Mouse (Mus musculus) ES-CJ7 (cell line): Measurements from ENCODE around the gene Foxc2.

ENCODE experiments used
- DNase-seq: peaks from one replicate; pipeline ENCODE4 v3.0.0; 2011; ENCODE audit warnings: low read depth, low spot score

Gene Foxc2

DNA sequence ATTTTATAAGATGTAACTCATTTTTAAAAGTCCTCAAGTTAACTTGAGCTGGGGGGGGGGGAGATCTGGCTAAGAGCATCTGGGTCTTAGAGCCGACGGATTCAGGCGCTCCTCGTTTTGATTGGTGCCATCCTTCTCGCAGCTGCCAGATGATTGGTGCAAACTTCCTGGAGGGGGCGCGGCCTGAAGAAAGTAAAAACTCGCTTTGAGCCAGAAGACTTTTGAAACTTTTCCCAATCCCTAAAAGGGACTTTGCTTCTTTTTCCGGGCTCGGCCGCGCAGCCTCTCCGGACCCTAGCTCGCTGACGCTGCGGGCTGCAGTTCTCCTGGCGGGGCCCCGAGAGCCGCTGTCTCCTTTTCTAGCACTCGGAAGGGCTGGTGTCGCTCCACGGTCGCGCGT is at the start of gene Foxc2:
Foxc2 (plus strand) TSS at position 224 of the 400 bp plus-strand sequence.
- peak; percentile 98 for DNase-seq

DNA sequence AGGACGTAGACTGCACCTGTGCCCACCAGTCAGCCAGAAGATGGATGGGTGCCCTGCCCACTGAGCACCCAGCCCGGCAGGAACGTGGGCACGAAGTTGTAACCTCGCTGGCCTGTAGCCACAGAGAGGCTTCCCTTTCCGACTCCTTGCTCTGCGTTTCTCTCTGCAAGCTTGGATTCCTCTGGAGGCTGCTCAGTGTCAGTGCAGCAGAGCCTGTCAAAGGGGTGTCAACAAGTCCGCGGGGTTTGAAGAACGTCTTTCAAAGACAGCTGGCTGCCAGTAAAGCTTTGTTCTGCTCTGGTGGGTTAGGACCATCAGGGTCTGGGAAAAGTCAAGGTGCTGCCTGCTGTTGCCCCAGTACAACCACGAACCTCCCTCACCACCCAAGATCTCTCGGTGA is 44.5 kb upstream of the Foxc2 start:
- no peak for DNase-seq

DNA sequence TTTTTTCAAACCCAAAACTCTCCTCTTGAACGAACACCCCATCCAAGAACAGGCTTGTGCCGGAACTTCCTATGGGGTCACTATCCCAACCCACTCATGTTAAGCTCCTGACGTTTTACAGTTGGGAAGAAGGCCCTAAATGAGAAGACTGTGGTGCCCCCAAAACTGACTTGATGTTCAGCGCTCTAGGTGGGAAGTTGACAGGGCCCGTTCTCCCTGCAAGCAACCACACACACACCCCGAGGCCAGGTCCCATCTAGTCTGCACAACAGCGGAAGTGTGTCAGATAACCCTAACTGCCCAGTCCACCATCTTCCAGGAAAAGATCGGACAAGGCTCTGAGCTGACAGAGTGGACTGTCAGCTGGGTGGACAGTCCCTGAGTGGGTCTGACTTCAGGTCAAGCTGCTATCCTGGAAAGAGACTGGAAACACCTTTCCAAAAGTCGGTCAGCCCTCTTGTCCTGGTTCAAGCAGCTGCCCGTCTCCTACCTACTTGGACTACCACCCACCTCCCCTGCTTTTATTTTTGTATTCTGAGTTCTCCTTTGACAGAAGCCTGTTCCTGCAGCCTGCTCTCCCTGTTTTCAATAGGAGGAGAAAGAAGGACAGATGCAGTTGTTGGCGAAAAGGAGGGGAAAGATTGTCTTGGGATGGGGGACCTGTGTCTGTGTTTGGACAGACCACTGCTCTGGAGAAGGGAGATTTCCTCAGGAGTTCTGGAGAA is 43.4 kb upstream of the Foxc2 start:
- DNase-seq = no peak

DNA sequence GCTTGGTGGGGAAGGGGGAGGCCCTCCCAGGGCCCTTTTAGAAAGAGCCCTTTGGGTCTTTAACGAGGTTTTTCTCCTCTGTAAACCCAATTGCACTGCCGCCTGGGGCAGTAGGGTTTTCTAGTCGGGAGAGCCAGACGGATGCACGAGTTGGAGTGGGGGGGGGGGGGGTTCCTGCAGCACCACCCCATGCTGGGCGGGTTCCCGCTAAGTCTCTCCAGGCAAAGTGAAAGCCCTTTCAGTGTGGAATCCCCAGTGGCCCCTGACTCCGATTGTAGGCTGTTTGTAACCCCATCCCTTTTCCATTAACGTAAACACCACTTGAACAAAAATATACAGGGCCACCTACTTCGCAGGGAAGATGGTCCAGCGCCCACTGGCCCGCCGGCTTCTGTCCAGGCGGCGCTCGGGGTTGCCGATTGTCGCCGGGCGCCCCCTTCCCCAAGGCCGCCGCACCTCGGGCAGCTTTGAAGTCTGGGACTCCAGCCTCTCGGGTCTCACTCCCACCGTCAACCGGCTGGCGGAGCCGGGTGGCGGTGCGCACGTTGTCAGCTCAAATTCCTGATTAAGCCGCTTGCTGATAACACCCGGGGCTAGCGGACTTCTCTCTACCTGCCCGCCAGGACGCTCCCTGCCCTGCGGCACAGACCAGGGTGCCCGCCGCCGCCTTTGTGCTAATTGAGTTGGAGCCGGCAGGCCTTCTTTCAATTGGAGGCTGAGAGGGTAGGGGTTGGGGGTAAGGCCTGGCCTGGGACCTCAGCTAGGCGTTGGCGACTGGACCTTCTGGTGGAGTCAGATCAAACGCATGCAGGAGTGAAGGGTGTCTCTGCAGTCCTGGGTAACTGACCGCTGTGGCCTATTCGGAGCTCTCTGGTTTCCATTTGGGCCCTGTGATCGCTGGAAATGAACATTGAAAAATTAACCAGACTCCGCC is 42.5 kb upstream of the Foxc2 start:
- DNase-seq = no peak

DNA sequence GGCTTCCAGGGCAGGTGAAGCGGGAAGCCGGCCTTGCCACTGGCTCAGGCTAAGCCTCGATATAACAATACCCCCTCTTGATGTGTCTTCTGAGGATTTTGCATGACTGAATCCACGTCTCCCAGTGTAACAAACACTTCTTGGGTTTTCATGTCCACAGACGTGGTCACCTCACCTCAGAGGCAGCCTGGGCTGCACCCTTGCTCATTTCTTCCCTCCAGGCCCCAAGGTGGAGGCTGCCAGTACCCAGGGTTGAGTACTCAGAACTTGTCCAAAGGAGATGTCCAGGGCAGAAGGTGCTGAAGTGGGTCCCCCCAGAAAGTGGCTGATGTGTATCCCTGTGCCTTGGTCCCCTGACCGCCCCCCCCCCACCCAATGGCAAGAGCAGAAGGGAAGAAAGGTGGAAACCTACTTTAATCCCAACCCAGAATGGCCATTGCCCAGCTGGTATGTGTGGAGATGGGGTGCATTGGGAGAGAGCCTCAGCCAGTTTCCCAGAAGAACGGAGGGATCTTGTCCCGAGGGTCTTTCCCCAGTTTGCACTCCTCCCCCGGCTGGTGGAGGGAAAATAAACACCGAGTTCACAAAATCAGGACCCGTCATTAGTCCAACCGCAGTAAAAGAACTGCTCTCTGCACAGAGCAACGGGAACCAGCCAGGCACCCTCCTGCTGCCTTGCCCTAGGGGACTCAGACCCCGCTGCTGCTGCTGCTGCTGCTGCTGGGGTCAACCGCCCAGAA is 41.7 kb upstream of the Foxc2 start:
- no peak for DNase-seq

DNA sequence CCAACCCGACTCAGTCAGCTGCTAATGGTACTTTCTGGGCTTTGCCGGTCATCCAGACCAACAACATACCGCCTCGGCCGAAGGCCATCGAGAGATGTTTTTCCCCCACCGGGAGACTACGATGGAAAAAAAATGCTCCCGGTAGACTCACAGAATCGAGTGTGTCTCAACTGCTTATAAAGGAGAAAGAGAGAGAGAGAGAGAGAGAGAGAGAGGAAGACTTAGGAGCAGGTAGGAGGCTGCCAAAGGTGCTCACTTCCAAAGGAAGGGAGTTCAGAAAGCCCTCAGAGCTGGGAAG is 41.2 kb upstream of the Foxc2 start:
- no peak for DNase-seq

DNA sequence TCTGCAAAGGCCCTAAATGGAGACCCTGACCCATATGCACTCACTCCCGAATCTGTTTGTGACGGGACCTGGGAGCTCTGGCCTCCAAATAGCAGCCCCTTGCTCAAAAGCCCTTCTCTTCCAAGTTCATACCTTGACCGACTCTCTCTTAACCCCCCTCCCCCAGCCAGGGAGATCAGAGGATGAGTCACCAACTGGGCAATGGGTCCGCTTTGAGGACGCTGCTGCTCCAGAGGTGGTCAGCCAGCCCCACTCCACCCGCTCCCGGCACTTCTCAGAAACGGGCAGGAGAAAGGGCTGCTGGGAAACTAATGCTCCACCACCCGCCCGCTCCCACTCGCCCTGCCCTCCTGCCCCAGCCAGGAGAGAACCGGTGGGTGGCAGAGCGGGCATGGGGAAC is 40.0 kb upstream of the Foxc2 start:
- DNase-seq = no peak

DNA sequence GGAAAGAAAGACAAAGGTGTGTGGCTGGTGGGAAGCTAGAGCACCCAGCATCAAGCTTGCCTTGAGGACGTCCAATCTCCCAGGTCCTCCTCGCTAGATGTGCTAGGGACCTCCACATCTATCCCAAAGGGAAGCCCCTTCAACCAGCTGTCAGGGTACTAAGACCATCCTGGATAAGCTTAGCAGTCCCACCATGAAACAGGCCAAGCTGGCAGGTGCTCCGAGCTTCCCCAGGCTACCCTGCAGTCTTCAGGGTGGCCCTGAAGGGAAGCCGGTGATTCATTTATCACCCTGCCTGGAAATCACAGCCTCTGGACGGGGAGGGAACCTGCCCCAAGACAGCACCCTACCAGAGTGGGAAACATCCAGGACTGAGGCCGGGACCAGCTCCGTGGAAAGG is 39.4 kb upstream of the Foxc2 start:
- no peak for DNase-seq

DNA sequence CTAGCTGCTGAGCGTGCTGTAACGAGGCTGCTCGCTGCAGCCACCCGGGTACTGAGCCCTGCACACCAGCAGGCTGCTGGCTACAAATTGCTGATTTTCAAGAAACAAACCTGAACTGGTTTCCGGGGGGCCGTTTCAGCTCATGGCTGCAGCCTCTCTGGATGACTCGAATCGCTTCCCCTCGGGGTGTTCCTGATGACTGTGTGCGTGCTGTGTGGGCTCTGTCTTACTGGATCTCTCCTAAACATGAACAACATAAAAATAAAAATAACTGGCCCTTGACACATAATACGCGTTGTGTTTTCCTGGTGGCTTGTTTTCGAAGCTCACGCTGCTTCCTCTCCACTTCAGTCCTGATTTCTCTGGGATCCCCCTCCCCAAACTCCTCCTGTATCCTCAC is 37.2 kb upstream of the Foxc2 start:
- DNase-seq = no peak

DNA sequence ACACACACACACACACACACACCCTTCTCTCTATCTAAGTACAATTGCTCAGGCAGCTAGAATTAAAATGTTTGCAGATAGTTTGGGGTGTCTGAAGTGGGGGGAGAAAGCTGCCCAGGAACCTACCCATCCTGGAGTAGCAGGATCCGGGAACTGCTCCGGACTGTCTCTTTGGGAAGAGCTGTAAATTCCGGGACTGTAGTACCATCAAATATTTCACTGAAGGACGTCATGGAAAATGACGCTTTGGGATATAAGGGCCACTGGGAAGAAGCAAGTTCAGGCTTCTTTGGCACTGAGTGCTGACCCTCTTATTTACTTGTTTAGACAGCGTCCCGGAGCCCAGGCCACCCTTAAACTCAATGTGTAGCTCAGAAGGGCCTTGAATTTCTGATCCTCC is 36.8 kb upstream of the Foxc2 start:
- DNase-seq = no peak

DNA sequence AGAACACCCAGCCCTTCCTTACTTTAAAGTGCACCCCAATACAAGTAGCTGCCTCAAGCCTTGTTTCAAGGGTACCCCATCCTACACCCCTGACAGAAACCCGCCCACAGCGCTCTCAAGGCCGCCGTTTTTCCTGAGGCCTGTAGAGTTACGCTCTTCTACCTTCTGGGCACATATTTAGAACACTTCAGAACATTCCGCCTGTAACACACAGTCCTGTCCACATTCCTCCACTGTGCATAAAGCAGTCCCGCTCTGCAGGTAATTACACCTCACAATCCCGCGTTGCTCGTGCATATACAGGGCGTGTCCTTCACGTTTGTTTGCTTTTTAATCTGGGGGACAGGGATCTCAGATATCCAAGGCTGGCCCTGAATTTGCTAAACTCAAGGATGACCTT is 36.0 kb upstream of the Foxc2 start:
- no peak for DNase-seq

DNA sequence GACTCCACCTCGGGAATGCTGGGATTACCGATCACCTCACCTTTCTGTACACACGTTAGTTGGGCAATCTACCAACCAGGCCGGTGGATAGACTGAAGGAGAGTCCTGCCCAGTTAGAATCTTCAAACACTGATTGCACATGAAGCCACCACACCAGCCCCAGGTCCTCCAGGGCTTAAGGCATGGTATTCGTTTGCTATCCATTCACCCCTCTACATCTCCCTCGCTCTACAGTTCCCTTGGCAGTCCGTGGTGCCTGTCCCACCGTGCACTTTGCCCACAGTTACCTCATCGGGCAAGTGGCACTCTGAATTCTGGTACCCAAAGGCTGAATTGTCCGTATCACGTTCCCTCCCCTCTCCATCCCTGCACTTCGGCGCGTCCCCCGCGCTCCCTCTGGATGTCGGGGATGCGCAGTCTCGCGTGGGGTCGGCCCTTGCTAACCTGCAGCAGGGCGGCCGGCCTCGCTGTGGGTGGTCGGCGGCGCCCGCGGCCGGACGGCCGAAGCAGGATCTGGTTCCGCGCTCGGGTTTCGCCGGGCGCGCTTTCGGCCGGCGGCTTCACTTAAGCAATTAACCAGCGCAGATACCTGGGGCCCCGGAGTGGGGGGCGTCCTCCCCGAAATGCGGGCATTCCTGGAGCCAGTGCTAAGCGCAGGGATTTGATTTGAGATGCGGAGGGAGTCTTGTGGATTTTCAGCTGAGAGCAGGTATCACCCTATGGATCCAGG is 35.4 kb upstream of the Foxc2 start:
- DNase-seq = peak; percentile 56

DNA sequence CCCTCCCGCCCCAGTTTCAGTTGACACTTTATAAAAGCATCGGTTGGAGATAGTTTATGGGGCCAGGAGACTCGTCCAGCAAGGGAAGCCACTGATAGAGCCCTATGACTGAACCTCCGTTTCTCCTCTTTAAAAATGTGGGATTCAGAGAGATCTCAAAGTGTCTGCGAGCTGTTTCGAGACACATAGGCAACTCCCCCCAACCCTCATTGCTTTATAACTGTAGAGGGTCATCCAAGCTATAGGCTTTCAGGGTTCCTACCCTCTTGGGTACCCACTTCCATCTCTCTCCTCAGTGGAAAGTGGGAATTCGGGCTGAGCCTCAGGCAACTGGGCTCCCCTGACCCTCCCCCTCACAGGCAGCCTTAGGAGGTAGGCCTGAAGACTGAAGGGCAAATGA is 34.6 kb upstream of the Foxc2 start:
- no peak for DNase-seq

DNA sequence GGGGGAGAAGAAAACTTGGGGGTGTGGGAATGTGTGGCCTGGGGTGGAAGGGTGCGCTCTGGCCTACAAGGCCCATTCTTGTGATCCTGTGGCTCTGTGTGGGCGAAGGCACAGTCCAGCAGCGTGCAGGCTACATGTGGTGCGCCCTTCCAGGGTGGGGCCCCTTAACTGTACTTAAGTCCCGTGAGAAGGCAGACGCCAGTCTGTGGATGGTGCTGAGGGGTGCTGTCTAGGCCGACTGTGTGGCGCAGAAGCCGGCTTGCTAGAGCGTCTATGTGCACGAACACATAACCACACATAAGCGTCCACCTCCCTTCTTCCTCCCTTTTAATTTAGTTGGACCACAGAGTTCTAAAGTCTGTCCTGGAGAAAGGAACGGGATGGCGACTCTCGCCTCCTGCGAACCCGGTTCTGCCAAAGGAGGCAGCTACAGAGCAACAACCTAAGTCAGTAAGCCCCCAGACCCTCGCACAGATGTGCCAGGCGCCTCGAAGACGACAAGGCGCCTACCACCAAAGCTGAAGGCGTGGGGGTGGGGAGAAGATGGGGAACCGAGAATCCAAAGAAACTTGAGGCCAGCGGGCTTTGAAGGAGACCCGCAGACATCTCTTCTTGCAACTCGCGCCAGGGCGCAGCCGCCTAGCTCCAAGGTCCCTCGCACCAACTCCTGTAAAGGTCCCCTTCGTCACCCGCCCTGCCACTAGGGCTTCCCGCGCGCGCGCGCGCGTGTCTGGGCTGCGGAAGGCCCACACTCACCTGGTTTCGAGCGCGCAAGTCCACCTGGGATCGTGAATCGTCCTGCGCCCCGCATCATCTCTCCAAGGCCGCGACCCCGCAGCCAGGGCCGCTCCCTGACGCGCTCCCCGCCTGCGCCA is 33.5 kb upstream of the Foxc2 start:
- DNase-seq = peak; percentile 63

DNA sequence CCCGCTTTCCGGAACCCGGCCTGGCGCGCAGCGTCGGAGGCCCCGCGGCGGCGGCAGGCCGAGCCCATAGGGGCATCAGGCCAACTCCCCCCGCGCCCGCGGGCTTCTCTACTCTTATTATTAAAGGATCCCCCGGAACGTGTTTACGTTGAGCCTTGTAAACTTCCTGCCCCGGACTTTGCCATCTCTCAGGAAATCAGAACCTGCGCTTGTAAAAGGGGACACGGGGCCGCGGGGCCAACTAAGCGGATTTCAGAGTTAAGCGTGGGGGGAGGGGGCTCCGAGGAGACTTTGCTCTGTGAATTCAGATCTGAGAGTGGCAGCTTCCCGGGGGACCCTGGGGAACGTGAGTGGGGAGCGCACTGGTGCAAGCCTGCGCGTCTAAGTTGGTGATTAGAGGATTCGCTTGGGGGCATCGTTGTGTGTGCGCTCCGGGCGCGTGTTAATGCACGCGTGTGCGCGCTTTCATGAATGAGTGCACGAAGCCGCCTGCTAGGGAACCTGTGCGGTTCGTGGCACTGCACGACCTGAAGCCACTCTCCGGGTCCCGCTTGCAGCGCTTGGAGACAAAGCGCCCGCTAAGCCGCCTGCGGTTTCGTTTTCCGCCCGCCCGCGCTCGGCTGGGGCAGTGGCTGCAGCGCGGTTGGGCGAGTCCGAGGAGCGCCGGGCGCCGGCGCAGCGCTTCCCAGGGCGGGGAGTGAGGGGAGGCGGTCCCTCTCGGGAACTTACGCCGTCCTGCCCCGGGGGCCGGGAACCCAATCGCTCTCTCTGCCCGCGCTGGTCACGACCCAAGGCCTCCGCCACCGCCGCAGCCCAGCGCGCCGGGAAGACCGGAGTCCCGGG is 32.7 kb upstream of the Foxc2 start:
- peak; percentile 90 for DNase-seq

DNA sequence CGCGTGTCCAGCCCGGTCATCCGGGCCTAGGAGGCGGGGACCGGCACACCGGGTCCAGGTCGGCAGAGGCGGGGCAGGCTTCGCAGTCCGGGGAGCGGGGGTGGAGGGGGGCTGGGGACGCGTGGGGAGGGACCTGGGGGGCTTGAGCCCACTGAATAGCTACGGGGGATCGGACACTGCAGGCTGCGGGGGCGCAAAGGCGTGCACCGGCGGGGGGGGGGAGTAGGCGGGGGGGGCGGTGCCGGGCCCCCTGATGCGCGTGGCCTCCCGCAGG is 32.1 kb upstream of the Foxc2 start:
- no peak for DNase-seq

DNA sequence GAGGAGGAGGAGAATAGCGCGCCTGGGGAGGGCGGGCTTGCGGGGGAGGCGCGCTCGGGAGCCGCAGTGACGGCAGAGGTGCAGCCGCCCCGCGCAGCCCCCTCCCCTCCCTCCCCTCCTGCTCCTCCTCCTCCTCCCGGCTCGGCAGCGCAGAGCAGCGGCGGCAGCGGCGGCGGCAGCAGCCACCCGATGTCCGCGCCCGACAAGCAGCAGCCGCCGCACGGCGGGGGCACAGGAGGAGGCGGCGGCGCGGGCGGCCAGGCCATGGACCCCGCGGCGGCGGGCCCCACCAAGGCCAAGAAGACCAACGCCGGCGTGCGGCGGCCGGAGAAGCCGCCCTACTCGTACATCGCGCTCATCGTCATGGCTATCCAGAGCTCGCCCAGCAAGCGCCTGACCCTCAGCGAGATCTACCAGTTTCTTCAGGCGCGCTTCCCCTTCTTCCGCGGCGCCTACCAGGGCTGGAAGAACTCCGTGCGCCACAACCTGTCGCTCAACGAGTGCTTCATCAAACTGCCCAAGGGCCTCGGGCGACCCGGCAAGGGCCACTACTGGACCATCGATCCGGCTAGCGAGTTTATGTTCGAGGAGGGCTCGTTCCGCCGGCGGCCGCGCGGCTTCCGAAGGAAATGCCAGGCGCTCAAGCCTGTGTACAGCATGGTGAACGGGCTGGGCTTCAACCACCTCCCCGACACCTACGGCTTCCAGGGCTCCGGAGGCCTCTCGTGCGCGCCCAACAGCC is 31.6 kb upstream of the Foxc2 start, which contains the start of gene Foxf1:
Foxf1 (plus strand) TSS at position 177 of the 742 bp plus-strand sequence.
- DNase-seq = peak; percentile 79

DNA sequence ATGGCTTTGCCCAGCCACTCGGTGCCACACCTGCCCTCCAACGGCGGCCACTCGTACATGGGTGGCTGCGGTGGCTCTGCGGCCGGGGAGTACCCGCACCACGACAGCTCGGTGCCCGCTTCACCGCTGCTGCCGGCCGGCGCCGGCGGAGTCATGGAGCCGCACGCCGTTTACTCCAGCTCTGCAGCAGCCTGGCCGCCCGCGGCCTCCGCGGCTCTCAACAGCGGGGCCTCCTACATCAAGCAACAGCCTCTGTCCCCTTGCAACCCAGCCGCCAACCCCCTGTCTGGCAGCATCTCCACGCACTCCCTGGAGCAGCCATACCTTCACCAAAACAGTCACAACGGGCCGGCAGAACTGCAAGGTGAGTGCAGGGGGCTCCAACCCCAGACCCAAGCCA is 31.0 kb upstream of the Foxc2 start:
- DNase-seq = no peak

DNA sequence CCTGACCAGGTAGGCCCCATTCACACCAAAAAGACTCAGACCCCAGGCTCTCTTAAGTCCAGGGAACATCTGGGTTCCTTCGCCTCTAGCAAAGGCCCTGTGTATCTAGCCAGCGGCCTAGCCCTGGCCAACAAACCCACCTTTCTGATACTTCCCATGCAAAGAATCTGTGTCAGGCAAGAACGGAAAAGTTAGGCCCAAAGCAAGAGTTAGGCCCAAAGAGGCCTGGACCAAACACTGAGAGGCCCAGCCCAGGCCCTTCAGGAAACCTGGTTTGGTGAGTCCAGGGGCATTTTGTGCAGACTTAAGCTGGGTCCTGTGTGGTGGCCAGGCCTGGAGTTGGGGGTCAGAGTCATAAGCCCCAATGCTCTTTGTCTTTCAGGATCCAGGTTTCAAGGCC is 30.4 kb upstream of the Foxc2 start:
- no peak for DNase-seq
